Mouse (Mus musculus) CD4-positive, CD25-positive, alpha-beta regulatory T cell, adult 4 months (primary cell): Measurements from ENCODE around the gene Slc8a1. TPM values are rescaled to one million over a fixed set of nuclear protein-coding genes. Genes with fewer than 3 reads are reported as not detected.

ENCODE experiments used
- ATAC-seq: one replicate; pipeline ENCODE4 v1.8.0; 2017
- polyA plus RNA-seq, 2 experiments: library from polyadenylated mRNA; unstranded; fragments of 100-300 nt; shearing (Covaris generic); gene quantifications; one replicate each; pipeline ENCODE4 v1.2.1; 2017

The Slc8a1 gene
- polyA plus RNA-seq, 2 experiments from 2014 or later = 0.04 TPM; not detected in 1

DNA sequence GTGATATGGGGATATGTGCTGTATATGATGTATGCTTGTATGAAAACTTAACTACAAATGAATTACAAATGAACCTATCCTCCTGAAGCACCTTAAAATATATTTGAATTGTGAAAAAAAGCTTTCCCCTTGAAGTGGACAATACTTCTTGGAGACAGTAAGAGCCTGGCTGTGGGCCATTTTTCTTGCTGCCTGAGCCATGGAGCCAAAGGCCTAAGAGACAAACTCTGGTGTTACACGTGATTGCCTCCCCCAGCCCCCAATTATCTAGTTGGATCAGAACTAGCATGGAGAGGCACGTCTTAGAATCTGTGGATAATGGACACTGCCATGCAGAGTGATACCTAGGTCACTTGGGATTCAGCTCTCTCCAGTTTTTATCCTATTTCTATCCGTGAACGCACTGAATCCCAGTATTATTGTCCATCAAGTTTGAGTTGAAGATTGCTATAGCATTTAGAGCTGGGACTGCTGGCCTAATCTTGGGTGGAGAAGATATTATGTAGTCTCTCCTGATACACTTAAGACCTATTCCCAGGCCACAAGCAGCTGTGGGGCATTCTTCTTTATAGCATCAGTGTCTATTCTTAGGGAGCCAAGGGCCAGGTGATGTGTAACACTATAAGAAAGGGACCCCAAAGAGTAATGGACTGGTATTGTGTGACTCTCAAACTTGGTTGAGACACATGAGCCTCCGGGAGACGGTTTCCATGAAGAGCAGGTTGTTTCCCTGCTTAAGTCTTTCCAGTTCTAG lies 321.6 kb downstream of the Slc8a1 start:
- no peak for ATAC-seq

DNA sequence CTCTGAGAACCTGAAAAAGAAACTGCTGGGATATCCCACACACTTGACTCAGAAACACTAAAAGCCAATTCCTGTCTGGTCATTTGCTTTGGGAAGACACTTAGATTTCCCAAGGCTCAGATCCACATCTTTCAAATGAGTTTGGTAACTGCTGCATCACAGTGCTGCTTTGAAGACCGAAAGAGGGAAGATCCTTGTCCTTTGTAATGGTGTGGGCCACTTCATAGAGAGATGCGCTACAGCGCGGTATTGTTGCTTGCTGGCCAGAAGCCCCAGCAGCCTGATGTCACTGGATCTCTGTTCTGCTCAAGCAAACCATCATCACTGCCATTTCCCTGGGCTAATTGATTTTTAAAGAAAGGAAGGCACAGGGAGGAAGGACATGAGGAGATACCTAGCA lies 325.4 kb downstream of the Slc8a1 start:
- no peak for ATAC-seq

DNA sequence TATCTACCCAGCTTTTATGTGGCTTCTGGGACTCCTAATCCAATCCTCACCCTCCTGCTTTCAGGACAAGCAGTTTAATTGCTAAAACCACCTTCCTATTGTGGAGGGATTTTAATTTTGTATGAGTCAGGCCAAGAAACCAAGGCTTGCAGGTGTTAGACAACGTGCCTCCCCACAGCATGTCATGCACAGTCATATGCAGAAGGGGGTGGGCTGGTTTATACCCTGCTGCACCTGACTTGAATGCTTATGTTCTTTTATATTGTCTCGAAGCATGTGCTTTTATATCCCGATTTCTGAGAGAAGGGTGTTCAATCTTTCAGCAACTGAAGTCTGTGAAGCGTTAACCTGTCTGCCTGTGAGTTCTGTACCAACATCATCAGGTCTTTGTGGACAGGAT lies 334.0 kb downstream of the Slc8a1 start:
- ATAC-seq = no peak

DNA sequence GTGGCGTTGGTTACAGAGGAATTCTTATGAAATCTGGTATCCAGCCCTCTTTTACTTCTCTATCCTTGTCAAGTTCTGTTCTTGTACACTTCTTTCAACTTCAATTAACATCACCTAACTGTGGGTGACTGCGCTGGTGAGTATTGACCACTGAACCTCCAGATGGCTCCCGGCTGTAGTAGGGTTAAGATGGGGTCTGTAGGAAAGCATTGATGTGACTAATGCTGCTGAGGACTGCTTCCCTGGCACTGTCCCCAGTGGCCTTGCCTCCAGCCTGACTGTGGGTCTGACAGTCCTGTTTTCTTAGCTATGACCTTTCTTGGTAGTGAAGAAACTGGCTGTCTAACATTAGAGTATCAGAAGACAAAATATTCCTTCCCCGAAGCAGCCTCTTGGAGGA lies 335.1 kb downstream of the Slc8a1 start:
- ATAC-seq = no peak

DNA sequence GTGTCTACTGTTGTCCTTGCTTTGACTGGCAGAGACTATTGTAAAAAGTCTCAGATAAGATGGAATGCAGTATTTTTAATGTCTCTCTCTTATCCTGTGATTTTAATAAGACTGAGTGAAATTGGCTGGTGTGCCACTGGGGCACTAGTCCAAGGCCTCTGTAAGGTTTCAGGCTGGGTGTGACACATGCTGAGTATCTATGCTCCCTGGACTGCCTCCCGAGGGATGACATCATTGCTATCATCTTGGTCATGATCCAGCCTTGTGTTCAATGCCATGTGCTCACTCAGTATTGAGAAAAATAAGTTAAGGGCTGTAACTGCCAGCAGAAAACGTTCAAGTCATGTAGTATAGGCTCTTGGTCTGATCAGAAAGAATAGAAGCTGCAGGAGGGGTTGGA lies 335.5 kb downstream of the Slc8a1 start:
- ATAC-seq = no peak

DNA sequence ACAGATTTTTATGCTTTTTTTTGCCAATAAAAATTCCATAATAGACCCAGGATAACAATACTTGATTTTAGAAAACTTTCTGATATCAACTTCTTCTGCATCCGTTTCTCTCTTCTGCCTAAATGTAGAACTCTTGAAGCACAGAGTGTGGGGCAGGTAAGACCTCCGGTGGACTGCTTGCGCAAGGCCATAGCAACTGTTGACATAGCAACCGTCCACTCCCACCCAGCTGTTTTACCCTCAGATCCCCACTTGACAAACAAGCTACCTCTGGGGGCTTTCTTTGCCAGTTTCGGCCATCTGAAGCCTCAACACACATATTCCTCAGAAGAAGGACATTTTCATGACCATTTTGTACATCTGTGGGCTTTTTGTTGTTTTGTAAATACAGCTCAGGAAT lies 337.8 kb downstream of the Slc8a1 start:
- ATAC-seq = no peak

DNA sequence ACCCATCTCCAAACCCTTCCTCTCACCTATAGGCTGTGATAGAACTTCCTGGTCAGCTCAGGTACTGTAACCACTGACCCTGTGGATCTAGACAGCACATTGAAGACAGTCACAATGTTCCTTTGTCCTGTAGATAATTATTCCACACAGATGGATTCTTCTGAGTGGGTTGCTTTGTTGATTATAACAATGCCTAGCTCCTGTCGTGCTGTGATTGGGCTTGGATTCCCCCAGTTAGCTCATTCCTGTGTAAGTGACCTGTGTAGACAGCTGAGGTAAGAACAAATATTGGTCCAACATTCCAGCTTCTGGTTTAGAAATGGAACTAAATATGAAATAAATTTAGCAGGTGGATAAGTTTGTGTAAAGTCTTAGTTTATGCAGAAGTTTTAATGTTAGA lies 340.7 kb downstream of the Slc8a1 start:
- ATAC-seq = no peak

DNA sequence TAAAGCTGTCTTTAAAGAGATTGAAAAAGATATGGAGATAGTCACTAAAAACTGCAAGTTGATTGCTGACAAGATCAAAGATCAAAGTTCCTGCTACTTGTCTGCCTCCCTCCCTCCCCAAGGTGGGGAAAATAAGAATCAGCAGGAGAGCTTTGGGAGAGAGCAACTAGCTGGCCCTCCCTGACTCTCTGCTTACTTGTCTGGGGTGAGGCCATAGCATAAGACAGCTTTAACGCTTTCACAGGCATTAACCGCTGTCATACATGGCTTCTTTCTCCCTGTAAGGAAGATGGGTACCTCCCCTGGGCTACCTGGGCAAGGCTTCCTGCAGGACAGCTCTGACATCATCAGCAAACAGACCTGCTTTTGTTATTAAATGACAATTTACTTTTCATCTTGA lies 344.1 kb downstream of the Slc8a1 start:
- no peak for ATAC-seq

DNA sequence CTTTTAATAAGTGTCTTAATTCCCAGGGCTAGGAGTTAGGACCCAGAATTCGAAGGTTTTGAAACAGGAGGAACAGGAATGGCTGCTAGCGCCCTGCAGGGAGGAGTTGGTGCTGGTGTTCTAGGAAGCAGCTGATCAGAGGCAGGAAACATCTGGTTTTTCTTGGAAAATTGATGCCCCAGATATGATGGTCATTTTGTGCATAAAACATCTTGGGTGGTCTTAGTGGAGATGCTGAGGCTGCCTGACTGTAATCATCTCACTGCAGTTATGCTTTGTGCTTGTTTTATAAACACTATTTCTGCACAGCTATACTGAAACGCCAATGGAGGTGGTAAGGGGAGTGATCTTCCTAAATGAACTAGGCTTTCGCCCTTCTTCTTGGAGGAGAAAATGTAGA lies 345.1 kb downstream of the Slc8a1 start:
- no peak for ATAC-seq

DNA sequence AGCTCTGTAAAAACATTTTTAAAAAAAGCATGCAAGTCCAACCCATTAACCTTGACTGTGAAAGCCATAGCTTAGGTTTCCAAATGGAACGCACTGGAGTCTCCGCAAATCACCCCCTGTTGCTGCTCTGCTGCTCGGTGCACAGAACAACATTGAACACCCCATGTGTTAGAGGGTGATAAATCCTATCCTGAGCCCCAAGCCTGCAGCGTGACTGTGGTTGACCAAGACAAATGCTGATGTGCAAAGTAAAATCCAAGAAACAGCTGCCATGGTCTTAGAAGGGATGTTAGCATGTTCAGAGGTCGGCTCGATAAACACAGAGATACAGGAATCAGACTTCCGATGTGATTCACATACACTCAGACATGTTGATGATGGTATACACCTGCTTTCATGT lies 346.7 kb downstream of the Slc8a1 start:
- ATAC-seq = no peak

DNA sequence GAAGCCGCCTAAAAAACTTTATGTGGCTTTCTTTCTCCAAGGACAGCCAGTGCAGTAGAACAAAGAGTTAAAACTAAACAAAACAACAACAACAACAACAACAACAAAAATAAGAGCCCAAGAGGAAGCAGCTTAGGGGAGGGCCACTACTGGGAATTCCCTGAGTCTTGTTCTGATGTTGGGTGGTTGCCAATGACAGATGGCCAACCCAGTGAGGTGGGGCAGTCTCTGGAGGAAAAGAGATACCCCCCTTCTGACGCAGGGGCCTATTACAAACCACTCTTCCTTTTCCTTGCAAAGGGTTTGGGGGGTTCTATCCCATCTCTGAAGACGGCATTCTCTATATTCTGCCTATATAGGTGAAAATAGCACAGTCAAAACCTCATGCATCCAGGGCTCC lies 347.4 kb downstream of the Slc8a1 start:
- ATAC-seq = no peak

DNA sequence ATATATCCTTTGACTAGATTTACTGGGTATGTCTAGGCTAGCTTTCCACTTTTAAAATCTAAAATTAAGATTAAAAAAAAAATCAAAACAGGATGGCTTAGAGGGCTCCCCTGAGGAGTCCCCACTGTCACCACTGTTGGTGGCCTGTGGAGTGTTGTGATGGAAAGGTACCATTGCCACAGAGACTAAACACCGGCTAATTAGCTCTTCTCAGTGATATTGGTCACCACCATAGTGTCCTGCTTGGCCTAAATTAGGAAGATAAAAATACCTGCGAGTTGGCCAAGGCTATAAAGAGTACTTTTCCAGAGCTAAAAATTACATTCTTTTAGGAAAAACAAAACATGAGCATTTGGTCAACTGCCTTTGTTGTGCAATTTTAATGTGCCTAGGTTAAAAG lies 352.1 kb downstream of the Slc8a1 start:
- ATAC-seq = no peak

DNA sequence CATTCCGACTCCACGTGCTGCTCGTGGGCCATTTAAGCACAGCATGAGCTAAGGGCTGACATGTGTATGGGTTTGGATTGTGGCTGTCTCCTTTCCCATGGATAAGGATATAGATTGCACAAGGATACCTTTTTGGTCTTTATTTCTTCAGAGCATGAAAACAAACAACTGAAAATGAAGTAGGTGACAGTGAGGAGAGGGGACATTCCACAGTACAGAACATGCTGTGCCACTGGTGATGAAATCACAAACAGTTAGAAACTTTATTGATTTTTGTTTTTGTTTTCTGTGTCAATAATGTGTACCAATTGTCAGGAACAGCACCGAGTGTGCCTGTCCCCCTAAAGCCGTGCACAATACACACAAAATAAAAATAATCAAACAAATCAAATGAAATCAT lies 352.7 kb downstream of the Slc8a1 start:
- no peak for ATAC-seq

DNA sequence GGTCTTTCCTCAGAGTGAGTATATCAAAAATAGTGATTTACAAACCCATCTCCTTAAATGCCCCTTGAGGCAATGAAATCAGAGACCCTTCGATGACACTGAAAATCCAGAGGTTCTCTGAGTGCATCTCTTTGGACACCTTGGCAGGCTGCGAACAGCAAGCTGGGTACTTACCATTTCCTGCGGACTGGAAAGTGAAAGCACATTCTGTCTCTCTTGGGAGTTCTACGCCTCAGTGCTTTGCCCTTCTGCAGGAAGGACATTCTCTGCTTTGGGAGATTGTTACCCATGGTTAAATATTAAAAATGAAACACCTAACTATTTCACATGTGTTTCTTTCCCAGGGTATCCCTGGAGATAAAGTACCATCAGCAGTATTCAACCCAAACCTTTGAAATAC lies 354.7 kb downstream of the Slc8a1 start:
- ATAC-seq = no peak

DNA sequence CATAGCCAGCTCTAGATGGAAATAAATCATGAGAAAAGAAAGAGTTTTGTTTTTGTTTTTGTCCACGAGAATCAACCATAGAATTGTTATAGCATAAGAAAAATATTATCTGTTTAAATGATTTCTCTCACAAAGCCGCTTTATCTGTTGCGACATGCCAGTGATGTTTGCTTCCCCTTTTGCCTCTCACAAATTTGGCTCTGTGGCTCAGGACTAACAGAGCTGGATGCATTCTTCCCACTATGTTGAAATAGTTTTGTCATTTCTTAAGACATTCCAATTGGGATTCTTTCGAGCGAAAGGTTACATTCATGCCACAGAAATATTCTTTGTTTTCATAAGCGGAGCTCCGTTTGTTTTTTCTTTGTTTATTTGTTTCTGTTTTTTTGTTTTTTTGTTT lies 359.7 kb downstream of the Slc8a1 start:
- no peak for ATAC-seq

DNA sequence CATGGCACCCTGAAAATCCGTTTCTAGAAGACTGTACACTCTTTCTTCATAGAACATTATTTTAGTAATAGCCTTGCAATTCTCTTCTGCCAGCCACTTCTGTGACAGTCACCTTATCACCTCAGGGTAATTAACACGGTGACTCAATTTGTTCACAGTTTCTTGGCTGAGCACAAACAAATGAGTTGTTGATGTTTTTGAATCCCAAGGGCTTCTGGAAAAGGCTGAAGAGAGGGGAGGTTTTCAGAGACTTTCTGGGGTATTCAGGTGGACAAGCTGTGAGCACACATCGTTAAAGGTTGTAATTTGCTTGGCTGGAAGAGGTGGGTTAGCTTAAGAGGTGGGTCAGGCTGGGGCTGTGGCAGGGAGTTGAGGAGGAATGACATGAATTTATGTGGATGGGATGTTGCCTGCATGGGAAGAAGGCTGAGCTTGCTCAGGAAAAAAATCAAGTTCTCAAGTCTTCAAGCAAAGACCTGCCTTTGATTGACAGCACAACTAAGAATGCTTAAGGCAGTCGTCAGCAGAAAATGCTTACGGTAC lies 360.3 kb downstream of the Slc8a1 start:
- no peak for ATAC-seq

DNA sequence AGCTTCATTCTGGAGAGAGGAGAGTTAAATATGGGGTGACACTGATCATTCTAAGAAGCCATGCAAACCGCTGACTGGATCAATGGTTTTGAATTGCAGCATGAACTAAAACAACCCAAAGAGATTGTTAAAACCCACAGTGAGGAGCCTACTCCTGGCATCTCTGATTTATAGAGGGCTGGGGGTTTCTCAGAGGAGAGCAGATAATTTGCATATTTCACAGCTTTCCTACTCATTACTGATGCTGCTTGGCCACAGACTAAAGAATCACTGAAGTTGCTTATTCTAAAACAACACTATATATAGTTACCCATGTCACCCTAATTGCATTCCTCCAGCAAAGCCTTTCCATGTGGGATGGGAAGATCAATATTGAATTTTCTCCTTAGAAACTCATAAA lies 361.0 kb downstream of the Slc8a1 start:
- ATAC-seq = no peak

DNA sequence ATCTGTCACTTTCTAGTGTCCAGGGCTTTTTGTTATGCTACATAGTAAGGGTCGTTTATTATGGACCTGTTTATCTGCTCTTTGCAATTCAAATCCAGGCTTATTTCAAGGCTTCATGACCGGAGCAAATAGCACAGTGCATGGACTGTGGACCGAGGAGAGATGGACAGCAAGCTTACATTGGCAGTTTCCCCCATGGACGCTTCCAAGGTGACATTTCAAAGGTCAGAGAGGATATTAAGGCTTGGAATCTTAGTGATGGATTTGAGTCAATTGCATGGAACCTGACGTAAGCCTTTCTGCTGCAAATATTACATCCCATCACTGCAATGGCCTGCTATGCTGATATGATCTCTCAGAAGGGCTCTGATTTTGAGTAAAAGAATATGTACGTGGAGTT lies 362.3 kb downstream of the Slc8a1 start:
- ATAC-seq = no peak

DNA sequence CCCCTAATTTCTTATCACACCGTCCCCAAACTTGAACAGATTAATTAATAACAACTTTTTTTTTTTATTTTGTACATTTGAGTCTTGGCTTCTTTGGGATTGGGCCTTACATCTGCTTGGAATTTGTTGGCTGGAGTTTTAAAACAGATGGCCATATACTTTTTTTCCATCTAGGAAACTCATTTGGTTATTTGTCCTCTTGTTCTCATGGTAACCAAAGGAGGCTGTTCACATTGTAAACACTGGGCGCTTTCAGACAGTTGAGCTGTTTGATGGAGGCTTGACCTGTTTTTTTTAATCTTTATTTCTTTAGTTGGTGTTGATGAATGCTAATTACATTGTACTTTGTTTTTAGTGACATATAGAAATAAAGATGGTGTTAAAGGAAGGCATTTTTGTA lies 369.1 kb downstream of the Slc8a1 start:
- no peak for ATAC-seq

DNA sequence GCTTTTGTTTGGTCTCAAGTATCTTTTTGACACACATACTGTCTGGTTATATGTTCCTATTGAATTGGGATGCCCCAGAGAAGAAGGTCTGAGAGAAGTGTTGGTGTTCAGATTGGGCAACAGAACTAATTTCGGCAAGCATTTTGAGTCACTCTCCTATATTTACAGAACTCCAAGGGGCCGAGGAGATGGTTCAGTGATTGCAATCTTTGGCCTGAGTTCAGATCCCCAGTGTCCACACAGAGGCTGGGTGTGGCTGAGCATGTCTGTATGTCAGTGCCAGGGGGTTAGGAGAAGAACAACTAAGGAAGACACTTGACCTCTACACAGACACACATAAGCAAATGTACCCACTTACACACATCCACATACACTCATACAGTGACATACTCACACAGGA lies 369.7 kb downstream of the Slc8a1 start:
- ATAC-seq = no peak

DNA sequence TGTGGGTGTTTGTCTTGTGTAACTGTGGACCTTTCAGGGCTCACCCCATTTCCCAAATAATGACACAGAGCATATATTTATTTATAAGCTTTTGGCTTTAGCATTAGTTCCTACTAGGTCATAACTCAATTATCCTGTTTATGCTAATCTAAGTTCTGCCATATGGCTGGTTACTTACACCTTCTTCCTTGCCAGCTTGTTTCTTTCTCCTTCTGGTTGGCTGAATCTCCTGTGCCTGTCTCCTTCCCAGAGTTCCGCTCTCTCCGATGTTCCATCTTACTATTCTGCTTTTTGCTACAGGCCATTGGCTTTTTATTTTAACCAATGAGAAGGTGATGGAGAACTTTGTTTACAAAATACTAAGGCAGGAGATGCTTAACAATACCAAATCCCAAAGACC lies 374.8 kb downstream of the Slc8a1 start:
- ATAC-seq = no peak

DNA sequence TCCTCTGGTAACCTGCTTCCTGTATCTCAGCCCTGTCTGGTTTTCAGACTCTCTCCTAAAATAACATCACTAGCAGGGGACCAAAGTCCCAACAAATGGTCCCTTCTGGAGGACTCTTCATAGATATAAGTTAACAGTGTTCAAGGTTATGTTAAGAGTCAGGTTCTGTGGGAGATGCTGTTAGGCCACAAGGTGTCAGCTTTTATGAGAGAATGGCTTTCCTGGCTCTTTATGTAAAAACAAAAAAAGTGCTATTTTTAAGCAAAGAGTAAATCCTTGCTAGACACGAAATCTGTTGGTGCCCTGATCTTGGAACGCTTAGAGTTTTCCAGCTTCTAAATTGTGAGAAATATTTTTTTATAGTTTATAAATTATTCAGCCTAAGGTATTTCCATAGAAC lies 377.6 kb downstream of the Slc8a1 start:
- ATAC-seq = no peak

DNA sequence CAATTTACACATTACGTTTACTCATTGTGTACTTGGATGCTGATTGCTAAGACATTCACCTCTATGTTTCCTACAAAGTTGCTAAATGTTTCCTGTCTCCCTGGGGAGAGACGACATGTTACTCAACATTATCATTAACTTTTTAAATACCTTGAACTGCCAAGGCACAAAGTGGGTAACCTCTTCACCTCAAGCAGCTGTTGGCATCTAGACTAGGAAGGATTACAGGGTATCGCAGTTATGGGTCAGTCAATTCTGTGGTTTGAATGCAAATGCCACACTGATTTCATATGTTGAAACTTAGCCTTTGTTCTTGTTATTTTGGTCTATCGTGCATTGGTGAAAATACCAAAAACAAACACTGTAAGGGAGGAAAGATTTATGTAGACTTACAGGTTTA lies 378.1 kb downstream of the Slc8a1 start:
- ATAC-seq = no peak

DNA sequence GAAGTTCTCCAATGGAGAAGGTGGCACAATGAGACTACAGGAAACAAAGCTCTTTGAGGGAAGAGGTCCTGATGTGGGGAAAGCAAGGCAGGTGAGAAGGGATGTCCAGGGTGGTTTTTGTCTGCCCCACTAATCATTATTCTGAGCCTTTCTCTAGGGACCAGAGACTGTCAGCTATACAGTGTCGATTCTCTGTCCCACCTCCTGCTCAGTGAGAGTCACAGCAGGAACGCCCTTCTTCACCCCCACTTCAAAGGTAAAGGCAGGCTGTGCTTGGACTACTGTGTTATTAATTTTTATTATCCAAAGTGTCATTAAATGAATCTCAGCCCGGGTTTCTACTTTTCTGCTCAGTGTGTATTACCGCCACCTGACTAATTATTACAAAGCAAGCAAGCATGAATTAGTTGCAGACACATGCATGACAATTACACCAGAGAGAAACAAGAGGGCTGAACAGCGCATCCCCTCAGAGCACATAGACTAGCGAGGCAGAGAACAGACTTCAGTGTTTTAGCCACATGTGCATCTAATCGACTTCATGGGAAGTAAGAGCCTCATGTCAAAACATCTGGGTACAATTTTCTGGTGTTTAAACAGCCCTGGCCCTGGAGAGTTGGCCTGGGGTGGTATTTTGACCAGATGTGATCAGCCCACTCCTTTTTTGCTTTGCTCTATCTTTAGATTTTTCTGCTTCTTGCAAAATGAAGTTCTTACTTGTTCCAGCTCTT lies 402.0 kb downstream of the Slc8a1 start:
- no peak for ATAC-seq
